Mouse (Mus musculus) C2C12 (cell line): ENCODE measurements around the gene Lrrc47. TPM values are rescaled to one million over a fixed set of nuclear protein-coding genes. Genes with fewer than 3 reads are reported as not detected.

Experiments used
- H3K27me3 ChIP-seq: one replicate; pipeline ENCODE4 v1.6.1; 2011; ENCODE audit not compliant: control insufficient read depth, insufficient read depth, insufficient read length
- H3K36me3 ChIP-seq: one replicate; pipeline ENCODE4 v1.6.1; 2011; ENCODE audit not compliant: control insufficient read depth, insufficient read depth
- H3K4me3 ChIP-seq: one replicate; pipeline ENCODE4 v1.5.1; 2011; ENCODE audit warnings: mild to moderate bottlenecking, control low read depth; ENCODE audit not compliant: poor library complexity, insufficient read depth, severe bottlenecking
- H3K79me2 ChIP-seq: one replicate; pipeline ENCODE4 v1.6.1; 2011; ENCODE audit not compliant: control insufficient read depth, insufficient read depth
- H3K79me3 ChIP-seq: one replicate; pipeline ENCODE4 v1.6.1; 2011; ENCODE audit warnings: low read depth, control low read depth
- H3ac ChIP-seq: one replicate; pipeline ENCODE3; 2011; ENCODE audit warnings: low read depth; ENCODE audit not compliant: control insufficient read depth, insufficient read length
- CEBPB ChIP-seq: IDR thresholded peaks from one replicate; pipeline ENCODE4 v1.6.1; 2011; ENCODE audit warnings: low read depth, mild to moderate bottlenecking, control low read depth, moderate library complexity
- CTCF ChIP-seq: IDR thresholded peaks from one replicate; pipeline ENCODE4 v1.5.1; 2011; ENCODE audit not compliant: control insufficient read depth, insufficient read depth, insufficient read length
- FOSL1 ChIP-seq: IDR thresholded peaks from one replicate; pipeline ENCODE4 v1.8.0; 2011; ENCODE audit warnings: mild to moderate bottlenecking, low read length; ENCODE audit not compliant: poor library complexity, insufficient read depth, severe bottlenecking
- MAX ChIP-seq: IDR thresholded peaks from one replicate; pipeline ENCODE4 v1.6.1; 2011; ENCODE audit warnings: mild to moderate bottlenecking, control low read depth
- MYOD1 ChIP-seq: IDR thresholded peaks from one replicate; pipeline ENCODE4 v1.6.1; 2011; ENCODE audit warnings: low read depth; ENCODE audit not compliant: control insufficient read depth, insufficient read length
- MYOG ChIP-seq: IDR thresholded peaks from one replicate; pipeline ENCODE4 v1.6.1; 2011; ENCODE audit not compliant: control insufficient read depth, insufficient read length; ENCODE audit errors: extremely low read depth
- USF1 ChIP-seq: IDR thresholded peaks from one replicate; pipeline ENCODE4 v1.6.1; 2011; ENCODE audit warnings: low read depth, mild to moderate bottlenecking, control low read depth, moderate library complexity
- polyA plus RNA-seq: library from polyadenylated mRNA; unstranded; fragments of >200 nt; fragmentation: generic; extraction: Trizol; gene quantifications from one replicate; pipeline ENCODE4 v1.2.1, GENCODE M21; 2012; ENCODE audit warnings: missing spikeins

Gene Lrrc47
- polyA plus RNA-seq, 1 experiment, result 41.7 TPM

GRCm38 (mm10) chr4:154005488-154005887 lies 6.0 kb upstream of the Lrrc47 start:
- Histone ChIP-seq H3K27me3 (no peaks in the 10 kb centered on the region), H3K79me2 (no peaks in the 10 kb centered on the region), H3K4me3 (no peak overlapping the region), H3K79me3 (no peaks in the 10 kb centered on the region), H3K36me3 (no peaks in the 10 kb centered on the region), H3ac (no peak overlapping the region)
- TF ChIP-seq CTCF (no peak), FOSL1 (no peak), MAX (no peak), CEBPB (no peak), MYOG (no peak), USF1 (no peak), MYOD1 (no peak)

- TF ChIP-seq MYOD1 (no peak), CEBPB (no peak), FOSL1 (no peak), CTCF (no peak), USF1 (no peak), MYOG (no peak), MAX (no peak)
- no peaks in the 10 kb centered on the region for H3K36me3 ChIP-seq
- no peak overlapping the region for H3ac ChIP-seq
- no peaks in the 10 kb centered on the region for H3K27me3 ChIP-seq
- H3K79me2 ChIP-seq, result no peaks in the 10 kb centered on the region
- H3K4me3 ChIP-seq, result no peak overlapping the region
- no peaks in the 10 kb centered on the region for H3K79me3 ChIP-seq
These were observed 5.3 kb upstream of the Lrrc47 start for GRCm38 (mm10) chr4:154006264-154006663.

GRCm38 (mm10) chr4:154007759-154008158 lies 3.8 kb upstream of the Lrrc47 start:
- no peak overlapping the region for H3K4me3 ChIP-seq
- no peaks in the 10 kb centered on the region for H3K36me3 ChIP-seq
- no peak for TF ChIP-seq MYOG
- no peak for TF ChIP-seq MAX
- no peak for TF ChIP-seq MYOD1
- TF ChIP-seq CEBPB, result no peak
- no peak for TF ChIP-seq USF1
- TF ChIP-seq CTCF, result no peak
- no peak for TF ChIP-seq FOSL1

GRCm38 (mm10) chr4:154010907-154011645 lies 455 bp upstream of the Lrrc47 start:
- peaks cover 45% of the 10 kb centered on the region for H3K79me2 ChIP-seq
- H3K4me3 ChIP-seq, result peak overlapping the region; percentile 95
- H3K27me3 ChIP-seq, result no peaks in the 10 kb centered on the region
- H3K36me3 ChIP-seq, result peaks cover 14% of the 10 kb centered on the region
- TF ChIP-seq MYOG (no peak), CTCF (no peak), MYOD1 (peak; percentile 12), FOSL1 (no peak), USF1 (no peak), CEBPB (no peak), MAX (no peak)
- peak overlapping the region; percentile 97 for H3ac ChIP-seq
- H3K79me3 ChIP-seq, result peaks cover 35% of the 10 kb centered on the region

More at GRCm38 (mm10) chr4:154007759-154008158, 3.8 kb upstream of the Lrrc47 start:
- H3K27me3 ChIP-seq, result no peaks in the 10 kb centered on the region
- no peak overlapping the region for H3ac ChIP-seq
- H3K79me3 ChIP-seq, result peaks cover 8% of the 10 kb centered on the region
- peaks cover 12% of the 10 kb centered on the region for H3K79me2 ChIP-seq

GRCm38 (mm10) chr4:154012132-154012882 lies 776 bp downstream of the Lrrc47 start:
- H3K4me3 ChIP-seq, result peak overlapping the region; percentile 95
- no peak for TF ChIP-seq CTCF
- no peak for TF ChIP-seq CEBPB
- no peak for TF ChIP-seq FOSL1
- no peak for TF ChIP-seq USF1
- no peak for TF ChIP-seq MYOD1
- TF ChIP-seq MYOG, result no peak
- no peak for TF ChIP-seq MAX
- H3K79me2 ChIP-seq, result peaks cover 49% of the 10 kb centered on the region

GRCm38 (mm10) chr4:154015476-154015875 lies 3.9 kb downstream of the Lrrc47 start:
- no peak overlapping the region for H3K4me3 ChIP-seq
- peaks cover 35% of the 10 kb centered on the region for H3K79me3 ChIP-seq
- peaks cover 49% of the 10 kb centered on the region for H3K79me2 ChIP-seq
- no peak overlapping the region for H3ac ChIP-seq
- no peak for TF ChIP-seq MAX
- TF ChIP-seq MYOG, result no peak
- TF ChIP-seq MYOD1, result no peak
- TF ChIP-seq FOSL1, result no peak
- no peak for TF ChIP-seq CTCF
- no peak for TF ChIP-seq USF1
- TF ChIP-seq CEBPB, result no peak
- H3K27me3 ChIP-seq, result no peaks in the 10 kb centered on the region
- H3K36me3 ChIP-seq, result peaks cover 48% of the 10 kb centered on the region

More at GRCm38 (mm10) chr4:154012132-154012882, 776 bp downstream of the Lrrc47 start:
- Histone ChIP-seq H3ac (peak overlapping the region; percentile 97), H3K36me3 (peaks cover 26% of the 10 kb centered on the region), H3K27me3 (no peaks in the 10 kb centered on the region), H3K79me3 (peaks cover 35% of the 10 kb centered on the region)
